Mouse (Mus musculus) left cerebral cortex, adult 6 months (tissue): Measurements from ENCODE around the gene Taf4. TPM values are rescaled to one million over a fixed set of nuclear protein-coding genes. Genes with fewer than 3 reads are reported as not detected.

Source experiments
- long read RNA-seq, 2 experiments: library from polyadenylated mRNA; unstranded; transcript quantifications; one replicate each; pipeline ENCODE4 v2.0.0; 2019 to 2020
- polyA plus RNA-seq: library from polyadenylated mRNA; unstranded; fragments of <200 nt; fragmentation: Nextera tagmentation; gene quantifications from 2 replicates; pipeline ENCODE4 v1.2.3, GENCODE M21; 2021

Taf4 gene
- polyA plus RNA-seq: 0.85 and 1.2 TPM in 2 replicates
- long read RNA-seq, experiment 1, partial matches to known transcripts: 4 of 8 reads
- long read RNA-seq, experiment 1, other reads (novel, unspliced or antisense): 4 of 8 reads
- long read RNA-seq, experiment 2, partial matches to known transcripts: 4 of 4 reads
- long read RNA-seq, experiment 2, other reads (novel, unspliced or antisense): 0 of 4 reads

DNA sequence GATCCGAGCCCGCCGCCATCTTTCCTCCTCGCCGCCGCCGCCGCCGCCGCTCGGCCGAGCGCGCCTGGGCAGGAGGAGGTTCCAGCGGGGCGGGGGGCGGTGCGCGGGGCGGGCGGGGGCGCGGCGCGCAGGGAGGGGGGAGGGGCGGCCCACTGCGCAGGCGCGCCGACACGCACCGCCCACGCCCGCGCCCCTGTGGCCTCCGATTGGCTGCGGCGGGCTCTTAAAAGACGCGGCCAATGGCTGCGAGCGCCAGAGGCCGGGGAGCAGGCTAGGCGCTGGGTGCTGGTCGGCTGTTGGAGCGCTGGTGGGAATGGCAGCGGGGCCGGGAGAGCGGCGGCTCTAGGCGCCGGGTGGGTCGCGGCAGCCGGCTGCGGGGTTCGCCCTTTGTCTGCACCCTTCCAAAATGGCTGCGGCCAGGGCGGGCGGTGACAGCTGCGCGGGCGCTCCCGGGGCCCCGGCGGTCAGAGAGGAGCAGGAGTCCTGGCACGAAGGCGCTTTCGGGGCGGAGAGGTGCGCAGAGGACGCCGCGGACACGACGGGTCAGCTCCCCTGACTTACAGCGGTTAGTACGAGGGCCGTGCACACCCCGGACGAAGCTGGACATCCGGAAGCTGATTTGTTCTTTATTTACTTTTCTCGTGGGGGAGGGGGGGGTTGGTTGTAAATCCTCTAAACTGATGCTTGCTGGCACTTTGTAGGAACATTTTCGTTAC is at the start of gene Taf4:
TSS of gene Taf4 (minus strand) at position 19 of the 716 bp plus-strand sequence.

DNA sequence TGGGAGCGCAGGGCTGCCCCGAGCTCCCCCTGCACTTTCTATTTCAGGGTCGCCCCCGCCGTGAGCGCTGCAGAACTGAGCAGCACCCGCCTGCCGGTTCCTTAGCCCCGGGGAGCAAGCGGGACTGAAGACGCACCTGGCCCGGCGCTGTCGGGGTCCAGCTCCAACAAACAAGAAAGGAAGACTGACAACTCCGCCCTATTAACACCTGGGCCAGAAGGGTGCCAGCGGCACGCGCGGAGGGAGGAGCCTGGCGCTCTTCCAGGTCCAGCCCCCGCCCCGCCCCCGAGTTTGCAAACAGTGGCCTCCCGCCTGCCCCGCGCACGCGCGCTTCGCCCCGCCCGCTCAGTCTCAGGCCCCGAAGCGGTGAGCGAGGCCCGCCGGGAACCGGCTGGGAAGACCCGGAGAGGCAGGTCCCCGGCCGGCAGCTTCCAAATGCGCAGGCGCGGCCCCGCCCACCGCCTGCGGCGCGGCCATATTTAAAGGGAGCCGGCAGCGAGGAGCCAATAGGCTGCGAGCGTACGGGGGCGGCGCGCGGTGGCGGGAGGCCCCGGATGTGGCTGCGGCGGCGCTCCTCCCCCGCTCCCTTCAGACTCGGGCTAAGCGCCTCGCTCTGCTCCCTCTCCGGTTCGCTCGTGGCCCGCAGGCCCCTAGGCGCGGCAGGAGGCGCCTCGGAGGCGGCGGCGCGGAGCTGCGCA is 48.1 kb upstream of the Taf4 start, which contains the start of gene Lsm14b:
TSS of gene Lsm14b (plus strand) at position 587 of the 698 bp plus-strand sequence.

Other genes starting within 250 kb of the Taf4 start
- gene Lsm14b, start 48.3 kb upstream of the Taf4 start, polyA plus RNA-seq: 2.1 and 2.7 TPM in 2 replicates
- 600 and 641 TPM in 2 replicates for gene Psma7, start 65.8 kb upstream of the Taf4 start, polyA plus RNA-seq
- gene Ss18l1, start 65.9 kb upstream of the Taf4 start, polyA plus RNA-seq: 13.3 and 16.0 TPM in 2 replicates
- 17.7 and 21.4 TPM in 2 replicates for gene Mtg2, start 93.9 kb upstream of the Taf4 start, polyA plus RNA-seq
- 52.0 and 77.2 TPM in 2 replicates for gene Hrh3, start 127.8 kb upstream of the Taf4 start, polyA plus RNA-seq
- 23.2 and 33.8 TPM in 2 replicates for gene Osbpl2, start 142.7 kb upstream of the Taf4 start, polyA plus RNA-seq
- gene Adrm1, start 194.8 kb upstream of the Taf4 start, polyA plus RNA-seq: 113 and 133 TPM in 2 replicates
- 0.70 and 0.72 TPM in 2 replicates for gene Lama5, start 249.2 kb upstream of the Taf4 start, polyA plus RNA-seq